Mouse (Mus musculus) myocyte (in vitro differentiated cells): ENCODE results near the gene 1700092M07Rik.

Experiments used
- MAX ChIP-seq: IDR thresholded peaks from one replicate; pipeline ENCODE4 v1.6.1; 2011; ENCODE audit warnings: low read depth, mild to moderate bottlenecking, control low read depth
- MYOG ChIP-seq, 3 experiments: IDR thresholded peaks; one replicate each; pipeline ENCODE4 v1.6.1; 2011; ENCODE audit warnings: control low read depth in 2 of 3, low read depth in 2 of 3, mild to moderate bottlenecking in 2 of 3; ENCODE audit not compliant: insufficient read length in 2 of 3, control insufficient read depth in 1 of 3, insufficient read depth in 1 of 3
- USF1 ChIP-seq: IDR thresholded peaks from one replicate; pipeline ENCODE4 v1.6.1; 2011; ENCODE audit warnings: low read depth, mild to moderate bottlenecking, control low read depth, moderate library complexity

- TF ChIP-seq MYOG (IDR thresholded peaks at IDR 0.05; ENCODE audit: control insufficient read depth in 1 of 3, insufficient read depth in 1 of 3, insufficient read length in 2 of 3, low read depth in 2 of 3) (no peak), MAX (no peak), USF1 (no peak)
Measured at GRCm38 (mm10) chr19:8790171-8790570, 49.7 kb downstream of the 1700092M07Rik start.
